Mouse (Mus musculus): ENCODE results near the gene Gbp10. TPM values are rescaled to one million over a fixed set of nuclear protein-coding genes. Genes with fewer than 3 reads are reported as not detected.

Gene Gbp10
- polyA plus RNA-seq (2014; fragmentation: Illumina TruSeq; extraction: RNeasy Lipid Tissue Mini Kit (QIAGEN cat#74804); ENCODE audit: low read depth, low replicate concordance), result 2.1 TPM

GRCm38 (mm10) chr5:105239483-105240047 is at the start of gene Gbp10:
Gene Gbp10 (minus strand): TSS chr5:105239533.

Other genes starting within 250 kb of the Gbp10 start
- 17.3 TPM for gene Gbp9, start 100.0 kb downstream of the Gbp10 start, polyA plus RNA-seq (2014; fragmentation: Illumina TruSeq; extraction: RNeasy Lipid Tissue Mini Kit (QIAGEN cat#74804); ENCODE audit: low read depth, low replicate concordance)
- 10.5 TPM for gene Gbp8, start 100.0 kb downstream of the Gbp10 start, polyA plus RNA-seq (2014; fragmentation: Illumina TruSeq; extraction: RNeasy Lipid Tissue Mini Kit (QIAGEN cat#74804); ENCODE audit: low read depth, low replicate concordance)
- gene Gbp4, start 99.9 kb downstream of the Gbp10 start, polyA plus RNA-seq (2014; fragmentation: Illumina TruSeq; extraction: RNeasy Lipid Tissue Mini Kit (QIAGEN cat#74804); ENCODE audit: low read depth, low replicate concordance), result 14.8 TPM
- 0.54 TPM for gene Gm43302, start 54.2 kb upstream of the Gbp10 start, polyA plus RNA-seq (2014; fragmentation: Illumina TruSeq; extraction: RNeasy Lipid Tissue Mini Kit (QIAGEN cat#74804); ENCODE audit: low read depth, low replicate concordance)
- gene Gbp6, start 54.2 kb upstream of the Gbp10 start, polyA plus RNA-seq (2014; fragmentation: Illumina TruSeq; extraction: RNeasy Lipid Tissue Mini Kit (QIAGEN cat#74804); ENCODE audit: low read depth, low replicate concordance), result 25.3 TPM
- 27.0 TPM for gene Lrrc8b, start 176.2 kb upstream of the Gbp10 start, polyA plus RNA-seq (2014; fragmentation: Illumina TruSeq; extraction: RNeasy Lipid Tissue Mini Kit (QIAGEN cat#74804); ENCODE audit: low read depth, low replicate concordance)

All from sigmoid colon, adult 10 weeks (tissue).